Mouse (Mus musculus) urinary bladder, postnatal 36 days (tissue): ENCODE data around the gene B4galnt3.

ENCODE experiments used
- DNase-seq, 2 experiments: peaks; one replicate each; pipeline ENCODE4 v3.0.0; 2022; ENCODE audit warnings: low spot score in 2 of 2, mixed read lengths in 1 of 2

The B4galnt3 gene

DNA sequence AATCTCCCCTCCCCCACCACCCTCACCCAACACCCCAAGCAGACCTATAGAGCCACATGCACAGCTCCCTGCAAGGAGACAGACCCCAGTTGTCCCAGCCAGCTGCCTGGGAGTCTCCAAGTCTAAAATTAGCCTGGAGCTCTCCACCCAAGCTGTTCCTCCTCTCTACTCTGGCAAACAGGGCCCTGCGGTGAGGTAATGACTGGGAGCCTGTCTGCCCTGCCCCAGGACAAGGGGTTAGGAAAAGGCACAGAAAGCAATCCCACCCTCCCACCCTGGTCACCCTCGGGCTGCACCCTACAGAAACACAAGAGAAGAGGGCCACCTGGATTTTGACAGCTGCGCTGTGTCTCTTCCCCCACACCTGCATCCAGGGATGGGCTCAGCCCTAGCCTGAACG, 19.5 kb downstream of the B4galnt3 start:
- peak in 1 of 2 experiments; percentile 10 for DNase-seq

DNA sequence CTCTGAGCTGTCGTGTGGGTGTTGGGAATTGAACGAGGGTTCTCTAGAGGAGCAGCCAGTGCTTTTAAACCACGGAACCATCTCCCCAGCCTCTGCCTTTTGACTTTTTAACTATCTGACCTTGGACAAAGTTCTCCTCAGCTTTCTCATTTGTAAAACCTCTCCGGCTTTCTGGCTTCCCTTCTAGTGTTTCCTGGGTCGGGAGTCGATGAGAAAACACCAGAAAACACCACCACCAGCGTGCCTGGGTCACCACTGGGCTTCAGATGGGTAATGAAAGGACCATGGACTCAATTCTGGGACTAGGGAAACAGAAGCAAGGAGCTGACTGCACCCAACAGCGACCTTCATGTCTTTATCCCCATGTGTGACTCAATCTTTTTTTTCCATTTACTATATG, 20.2 kb downstream of the B4galnt3 start:
- no peak for DNase-seq

DNA sequence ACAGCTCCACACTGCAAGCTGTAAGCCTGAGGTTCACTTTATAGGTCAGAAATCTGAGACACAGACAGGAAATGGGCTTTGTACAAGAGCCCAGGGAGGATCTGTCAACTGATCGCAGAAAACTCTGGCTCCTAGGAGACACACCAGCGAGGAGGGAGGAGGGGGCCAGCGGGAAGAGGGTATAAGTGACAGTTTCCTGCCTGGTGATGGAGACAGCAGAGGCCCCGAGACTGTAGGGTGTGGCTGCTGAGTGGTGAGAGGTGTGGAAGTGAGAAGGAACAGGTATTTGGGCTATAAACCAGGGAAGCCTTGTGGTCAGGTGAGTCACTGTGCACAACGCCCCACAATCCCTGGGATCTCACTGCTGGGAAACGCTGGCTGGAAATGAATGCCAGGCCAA, 30.2 kb downstream of the B4galnt3 start:
- DNase-seq, result no peak

DNA sequence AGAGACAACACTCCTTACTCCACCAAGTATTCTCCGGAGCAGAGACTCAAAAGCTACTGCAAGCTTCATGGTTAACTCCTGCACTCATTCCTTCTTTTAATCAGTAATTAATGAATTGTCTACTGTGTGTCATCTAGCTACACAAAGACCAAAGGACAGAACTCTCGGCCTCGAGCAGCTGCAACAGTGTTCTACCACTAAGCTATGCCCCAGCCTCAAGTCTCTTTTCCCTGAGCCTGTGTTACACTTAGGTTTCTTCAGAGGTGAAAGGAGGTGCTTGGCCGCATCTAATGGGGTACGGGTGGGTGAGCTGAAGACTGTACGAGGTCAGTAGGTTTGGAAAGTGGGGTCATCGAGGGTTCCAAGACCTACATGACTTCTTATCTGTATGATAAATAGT, 30.8 kb downstream of the B4galnt3 start:
- no peak for DNase-seq

DNA sequence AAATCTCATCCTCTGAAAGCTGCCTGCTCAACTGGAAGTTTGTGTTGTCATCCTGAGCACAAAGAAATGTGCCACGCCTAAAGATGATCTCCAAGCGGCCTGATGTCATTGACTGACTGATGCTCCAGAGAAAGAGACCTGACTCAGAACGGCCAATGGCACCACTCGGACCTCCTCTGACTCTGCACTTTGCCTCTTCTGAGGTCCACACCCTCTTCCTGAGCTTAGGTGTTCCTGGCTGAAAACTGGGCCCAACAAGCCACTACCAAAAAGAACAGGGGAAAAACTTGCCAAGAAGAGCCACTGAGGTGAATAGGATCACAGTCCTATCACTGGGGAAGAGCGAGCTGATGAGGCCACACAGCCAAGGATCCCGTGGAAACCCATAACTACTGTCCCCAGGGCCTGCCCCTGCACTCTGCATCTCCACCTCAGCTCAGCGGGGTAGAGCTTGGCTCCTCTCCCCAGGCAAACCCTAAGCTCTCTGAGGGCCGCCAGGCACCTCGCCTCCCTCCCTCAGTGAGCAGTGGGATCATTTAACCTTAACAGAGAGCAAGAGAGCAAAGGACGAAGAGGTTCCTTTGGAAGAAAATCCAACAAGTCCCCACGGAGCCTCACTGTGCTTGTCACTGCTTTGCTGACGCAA, 31.4 kb downstream of the B4galnt3 start:
- no peak for DNase-seq

DNA sequence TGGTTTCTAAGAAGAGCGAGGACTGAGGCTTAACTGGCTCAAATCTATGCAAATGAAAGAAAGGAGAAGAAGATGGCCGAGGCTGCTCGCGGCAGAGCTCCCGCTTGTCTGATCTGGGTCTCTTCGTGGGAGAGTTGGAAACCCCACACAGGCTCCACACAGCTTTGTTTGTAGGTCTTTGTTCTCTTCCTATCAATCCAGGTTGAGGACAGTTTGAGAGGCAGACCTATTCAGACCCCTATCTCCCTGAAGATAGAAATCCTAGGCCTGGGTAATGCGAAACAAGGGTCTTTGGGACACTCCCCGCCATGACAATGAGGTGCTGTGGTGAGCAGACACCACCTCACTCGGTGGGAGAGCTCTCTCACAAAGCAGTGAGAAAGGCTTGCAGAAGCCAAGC, 34.9 kb downstream of the B4galnt3 start:
- DNase-seq, result no peak

DNA sequence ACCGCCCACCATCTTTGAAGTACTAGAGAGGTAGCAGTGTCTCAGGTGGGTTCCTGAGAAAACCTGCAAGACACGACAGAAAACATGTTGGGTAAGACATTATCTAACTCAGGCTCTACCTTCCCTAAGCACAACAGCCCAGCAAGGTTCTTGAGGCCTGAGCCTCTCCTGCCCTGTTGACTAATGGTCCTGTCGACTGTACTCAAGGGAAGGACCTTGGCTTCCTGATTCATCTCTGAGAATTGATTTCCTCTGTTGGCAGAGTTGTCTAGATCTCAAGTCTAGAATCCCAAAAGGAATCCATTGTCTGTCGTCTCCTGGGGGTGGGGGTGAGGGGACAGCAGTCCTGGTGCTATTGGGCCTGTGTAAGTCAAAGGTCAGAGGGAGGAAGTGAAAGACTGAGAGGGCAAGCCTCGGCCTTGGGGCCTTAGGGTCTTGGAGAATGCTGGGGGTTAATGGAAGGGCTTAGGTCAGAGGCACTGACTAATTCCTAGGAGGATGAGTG, 37.9 kb downstream of the B4galnt3 start:
- no peak for DNase-seq

DNA sequence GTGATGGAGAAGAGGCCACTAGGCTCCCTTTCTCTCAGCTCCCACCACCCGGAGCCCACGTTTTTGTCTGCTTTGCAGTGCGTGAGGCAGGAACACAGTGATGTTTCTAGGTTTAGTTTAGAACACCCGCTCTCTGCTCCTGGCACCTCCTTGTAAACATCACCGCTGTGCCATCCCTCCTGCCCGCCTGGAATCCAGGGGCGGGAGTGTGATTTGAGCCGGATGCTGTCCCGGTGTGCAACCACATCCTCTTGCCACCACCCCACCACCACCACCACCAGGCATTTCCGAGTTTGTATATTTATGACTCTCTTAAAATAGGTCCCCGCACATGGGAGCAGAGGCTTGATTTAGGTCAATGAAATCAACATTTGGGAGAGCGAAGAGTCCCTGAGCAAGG, 38.7 kb downstream of the B4galnt3 start:
- no peak for DNase-seq

DNA sequence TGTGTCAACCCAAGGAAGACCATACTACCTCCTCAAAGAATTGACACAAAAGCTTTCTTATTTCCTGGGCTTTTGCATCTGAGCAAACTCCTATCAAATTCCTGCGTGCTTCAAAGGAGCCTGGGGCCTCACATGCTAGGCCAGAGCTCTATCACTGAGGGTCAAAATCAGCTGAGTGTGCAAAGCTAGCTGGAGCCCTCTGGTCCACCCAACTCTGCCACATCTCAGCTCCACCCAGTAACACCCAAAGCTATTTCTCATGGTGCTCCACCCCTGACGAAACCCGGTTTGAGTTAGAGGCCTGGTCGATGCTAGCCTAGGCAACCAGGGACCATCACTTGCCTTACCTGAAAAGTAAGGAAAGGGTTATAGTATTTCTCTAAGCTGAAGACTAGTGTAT, 39.2 kb downstream of the B4galnt3 start:
- DNase-seq, result no peak

DNA sequence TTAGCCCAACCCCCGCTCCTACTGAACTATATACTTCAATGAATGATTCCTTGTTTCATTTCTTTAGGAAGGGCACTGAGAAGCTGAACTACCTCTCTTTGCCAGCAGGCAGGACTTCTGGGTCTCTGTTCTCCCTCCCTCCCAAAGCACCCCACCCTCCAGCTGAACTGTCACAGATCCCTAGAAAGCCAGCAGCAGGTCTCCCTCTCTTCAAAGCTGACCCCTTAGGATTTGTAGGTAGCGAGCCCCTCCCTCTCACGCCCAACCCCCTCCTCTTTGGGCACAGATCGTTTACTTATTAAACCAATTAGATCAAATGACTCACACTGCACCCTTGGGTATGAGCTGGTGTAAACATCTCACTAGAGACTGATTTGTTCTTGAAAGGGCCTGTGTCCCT, 39.7 kb downstream of the B4galnt3 start:
- no peak for DNase-seq

DNA sequence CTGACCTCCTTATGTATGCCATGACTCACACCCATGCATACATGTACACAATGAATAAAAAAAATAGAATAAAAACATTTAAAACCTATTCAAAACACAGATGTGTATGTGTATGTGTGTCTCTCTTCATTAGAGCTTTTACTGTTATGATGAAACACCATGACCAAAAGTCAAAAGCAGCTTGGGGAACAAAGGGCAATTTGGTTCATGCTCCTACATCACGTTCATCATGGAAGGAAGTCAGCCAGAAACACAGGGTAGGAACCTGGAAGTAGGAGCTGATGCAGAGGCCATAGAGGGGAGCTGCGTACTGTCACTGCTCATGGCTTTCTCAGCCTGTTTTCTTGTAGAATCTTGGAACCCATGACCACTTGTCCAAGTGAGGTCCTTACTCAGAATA, 41.6 kb downstream of the B4galnt3 start:
- DNase-seq, result no peak

DNA sequence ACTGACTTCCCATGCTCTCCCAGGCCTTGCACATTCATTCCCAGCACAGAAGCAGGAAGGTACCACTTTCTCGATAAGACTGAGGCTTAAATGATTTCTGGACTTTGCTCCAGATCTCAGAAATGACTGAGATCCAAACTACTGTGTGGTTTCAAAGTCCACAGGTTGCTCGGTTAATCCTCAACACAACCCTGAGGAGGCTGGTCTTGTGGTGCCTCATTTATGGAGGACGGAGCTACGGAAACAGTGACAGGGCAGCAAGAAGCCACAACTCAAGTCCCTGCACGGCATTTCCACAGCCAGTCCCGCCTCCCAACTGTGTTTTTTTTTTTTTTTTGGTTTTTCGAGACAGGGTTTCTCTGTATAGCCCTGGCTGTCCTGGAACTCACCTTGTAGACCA, 43.3 kb downstream of the B4galnt3 start:
- DNase-seq, result no peak

DNA sequence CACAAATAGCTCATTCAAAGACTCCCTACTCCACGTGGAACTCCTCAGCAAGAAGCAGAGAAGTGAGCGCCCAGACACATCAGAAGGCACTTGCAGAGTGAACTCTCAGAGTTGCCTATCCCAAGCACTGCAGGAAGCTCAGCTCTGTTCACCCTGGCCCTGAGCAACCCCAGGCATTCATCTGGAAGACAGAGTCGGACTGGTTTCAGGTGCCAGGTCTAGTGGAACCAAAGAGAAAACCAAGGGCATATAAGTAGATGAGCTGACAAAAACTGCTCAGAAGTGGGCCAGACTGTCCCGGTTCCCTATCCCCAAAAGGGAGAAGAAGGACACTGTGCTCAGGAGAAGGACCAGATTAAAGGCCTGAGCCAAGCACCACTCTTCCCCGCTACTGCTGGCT, 44.5 kb downstream of the B4galnt3 start:
- no peak for DNase-seq

DNA sequence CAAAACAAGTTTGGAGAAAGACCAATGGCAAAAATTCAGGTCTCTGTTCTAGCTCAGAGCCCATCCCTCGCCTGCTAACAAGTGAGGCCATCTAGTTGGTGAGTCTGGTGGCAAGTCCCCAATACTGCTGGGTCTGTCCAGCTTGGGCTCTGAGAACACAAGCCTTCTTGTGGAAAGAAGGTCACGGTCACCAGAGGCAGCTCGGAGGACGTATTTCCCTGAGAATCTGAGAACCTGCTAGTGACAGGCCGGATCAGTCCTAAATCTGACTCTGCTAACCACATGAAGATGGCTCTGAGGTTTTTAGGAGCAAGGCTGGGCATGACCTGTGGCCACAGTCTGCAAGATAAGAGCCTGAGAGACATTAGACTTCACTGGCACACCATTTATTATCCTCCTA, 47.7 kb downstream of the B4galnt3 start:
- no peak for DNase-seq

DNA sequence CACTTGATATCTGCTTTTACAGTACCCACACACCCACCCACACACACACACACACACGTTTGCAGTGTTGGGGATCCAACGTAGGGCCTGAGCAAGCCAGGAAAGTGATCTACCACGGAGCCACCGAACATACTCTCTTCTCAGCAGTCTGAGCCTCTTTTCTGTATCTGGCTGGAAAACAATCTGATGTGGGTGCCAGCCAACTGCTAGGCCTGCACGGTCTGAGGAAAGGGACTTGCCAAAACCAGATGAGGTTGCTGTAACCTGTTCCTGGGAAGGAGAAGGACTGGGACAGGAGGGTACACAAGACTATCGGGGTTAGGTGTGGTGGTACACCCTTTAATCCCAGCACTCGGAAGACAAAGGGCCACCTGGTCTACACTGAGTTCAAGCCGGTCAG, 51.1 kb downstream of the B4galnt3 start:
- no peak for DNase-seq

DNA sequence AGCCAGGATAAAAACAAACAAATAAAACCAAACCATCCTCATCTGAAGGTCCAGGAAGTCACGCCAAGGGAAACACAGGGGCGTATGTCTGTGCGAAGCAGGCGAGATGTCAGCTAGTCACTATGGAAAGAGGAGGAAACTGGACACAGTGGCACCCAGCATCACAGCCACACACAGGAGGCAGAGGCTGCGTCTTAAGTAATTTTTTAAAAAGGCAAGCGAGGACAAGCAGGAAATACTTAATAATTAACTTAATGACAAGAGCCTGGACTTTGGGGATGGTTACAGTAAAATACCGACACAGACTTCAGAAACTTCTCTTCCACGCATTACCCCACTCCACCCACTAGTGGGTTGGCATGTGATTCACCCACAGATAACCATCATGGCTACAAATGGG, 51.8 kb downstream of the B4galnt3 start:
- no peak for DNase-seq

DNA sequence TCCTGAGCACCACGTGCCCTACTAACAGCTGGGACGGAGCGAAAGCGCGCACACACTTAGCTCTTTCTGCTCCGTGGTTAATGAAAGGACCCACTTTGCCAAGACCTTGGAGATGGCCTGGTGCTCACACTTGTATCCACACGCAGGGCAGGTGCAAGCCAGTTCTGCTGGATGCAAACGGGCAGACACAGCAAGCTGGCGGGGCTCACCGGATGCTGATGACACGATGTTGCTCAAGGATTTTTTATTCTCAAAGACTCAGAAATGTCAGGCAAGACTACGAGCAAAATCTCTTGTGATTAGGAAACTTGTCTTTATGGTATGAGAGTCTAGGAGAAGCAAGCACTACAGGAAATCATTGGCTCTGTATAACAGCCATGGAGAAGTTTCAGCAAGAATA, 52.9 kb downstream of the B4galnt3 start:
- DNase-seq, result no peak

DNA sequence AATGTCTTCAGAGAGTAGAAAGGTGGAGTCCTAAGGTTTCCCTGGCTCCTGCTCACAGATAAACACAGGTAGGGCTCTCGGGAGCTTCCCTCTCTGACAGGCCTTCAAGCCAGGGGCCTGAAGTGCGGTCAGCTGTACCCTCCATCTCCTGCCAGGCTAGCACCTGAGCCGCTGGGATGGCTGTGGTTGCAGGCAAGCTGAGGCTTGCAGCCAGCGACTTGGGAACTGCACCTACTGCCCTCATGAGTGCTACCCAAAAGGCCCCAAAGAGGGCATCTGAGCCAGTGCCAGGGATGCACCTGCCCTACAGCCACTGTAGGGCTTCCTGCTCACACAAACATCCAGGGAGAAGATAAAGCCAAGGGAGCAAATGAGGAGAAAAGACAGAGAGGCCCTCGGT, 53.9 kb downstream of the B4galnt3 start:
- DNase-seq, result peak; percentile 41 to 46

DNA sequence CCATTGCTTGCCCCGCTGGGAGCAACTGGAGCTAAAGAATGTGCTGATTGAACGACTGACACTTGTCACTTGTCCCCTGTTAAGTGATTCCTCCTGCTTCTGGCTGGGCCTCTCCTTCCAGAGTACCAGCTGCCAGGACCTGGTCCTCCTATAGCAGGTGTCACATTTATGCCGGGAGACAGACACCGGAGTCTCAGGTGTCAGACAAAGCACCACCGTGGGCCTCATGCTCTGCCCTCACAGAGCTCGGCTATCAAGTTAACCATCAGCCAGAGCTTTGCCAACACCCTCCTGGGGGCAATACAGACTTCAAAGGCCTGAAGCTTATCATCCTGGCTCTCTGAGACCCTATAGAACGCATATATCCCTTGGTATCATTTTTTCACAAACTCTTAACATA, 58.5 kb downstream of the B4galnt3 start:
- DNase-seq, result no peak

DNA sequence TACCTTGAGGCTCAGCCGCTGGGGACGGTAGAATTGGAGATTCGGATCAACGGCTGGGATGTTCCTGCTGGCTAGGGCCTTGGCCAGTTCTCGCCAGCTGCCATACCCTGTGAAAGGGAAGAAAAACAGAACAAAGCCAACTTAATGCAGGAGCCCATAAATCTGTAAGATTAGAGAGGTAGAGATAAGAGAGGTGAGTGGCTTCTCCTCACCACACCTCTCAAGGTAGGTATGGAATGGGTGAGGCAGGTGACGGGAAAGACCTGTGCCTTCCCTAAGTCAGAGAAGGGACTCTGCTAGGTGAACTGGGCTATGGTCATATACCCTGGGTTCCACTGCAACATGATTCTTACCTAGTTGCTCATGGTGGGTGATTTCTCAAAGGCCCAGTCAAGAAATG, 61.5 kb downstream of the B4galnt3 start:
- DNase-seq, result no peak

DNA sequence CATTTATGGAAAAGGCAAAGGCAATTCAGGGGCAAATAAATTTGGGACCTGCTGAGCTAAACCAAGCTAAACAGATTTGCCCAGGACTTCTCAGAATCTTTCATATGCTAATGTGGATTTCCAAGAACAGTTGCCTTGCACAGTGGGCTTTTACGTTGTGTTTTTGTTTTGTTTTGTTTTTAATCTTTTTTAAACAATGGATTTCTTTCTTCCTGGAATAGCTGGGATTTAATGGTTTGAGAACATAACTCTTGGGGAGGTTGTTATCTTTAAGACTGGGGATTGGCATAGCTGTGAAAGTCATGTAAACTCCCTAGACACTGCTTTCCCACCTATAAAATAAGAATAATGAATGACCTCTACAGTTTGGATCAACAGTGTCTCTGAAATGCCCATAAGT, 63.9 kb downstream of the B4galnt3 start:
- DNase-seq, result no peak

DNA sequence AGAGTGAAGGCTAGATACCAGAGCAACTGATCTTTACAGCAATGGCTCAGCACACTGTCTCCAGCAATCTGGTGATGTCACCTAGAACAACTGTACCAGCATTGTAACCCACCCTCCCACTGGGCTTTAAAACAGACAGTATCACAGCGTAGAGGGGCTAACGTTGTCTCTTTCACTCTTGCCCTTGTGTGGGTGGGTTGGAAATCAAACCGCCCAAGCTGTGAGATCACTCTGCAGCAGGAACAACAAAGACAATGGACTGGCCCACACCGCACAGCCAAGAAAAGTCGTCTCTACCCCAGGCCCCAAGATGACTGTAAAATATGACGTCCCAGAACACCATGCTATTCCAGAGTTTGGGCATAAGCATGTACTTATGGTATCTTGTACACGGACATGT, 64.6 kb downstream of the B4galnt3 start:
- no peak for DNase-seq

DNA sequence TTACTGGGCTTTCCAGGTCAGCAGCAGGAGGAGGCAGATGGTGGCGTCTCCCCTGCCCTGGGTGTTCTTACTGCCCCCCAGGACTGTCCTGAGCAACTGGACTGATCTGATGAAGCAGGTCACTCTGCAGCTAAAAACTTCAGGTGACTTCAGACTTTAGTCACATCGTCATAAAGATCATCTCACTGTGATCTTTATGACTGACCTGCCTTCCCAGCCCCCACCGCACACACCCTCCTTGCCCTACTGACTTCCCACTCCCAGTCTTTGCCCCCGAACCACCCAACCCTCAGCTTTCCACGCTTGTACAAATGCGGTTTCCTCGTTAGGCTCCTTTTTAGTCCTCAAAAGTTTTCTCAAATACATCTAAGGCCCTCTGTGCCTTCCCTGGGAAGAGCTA, 67.3 kb downstream of the B4galnt3 start:
- no peak for DNase-seq

DNA sequence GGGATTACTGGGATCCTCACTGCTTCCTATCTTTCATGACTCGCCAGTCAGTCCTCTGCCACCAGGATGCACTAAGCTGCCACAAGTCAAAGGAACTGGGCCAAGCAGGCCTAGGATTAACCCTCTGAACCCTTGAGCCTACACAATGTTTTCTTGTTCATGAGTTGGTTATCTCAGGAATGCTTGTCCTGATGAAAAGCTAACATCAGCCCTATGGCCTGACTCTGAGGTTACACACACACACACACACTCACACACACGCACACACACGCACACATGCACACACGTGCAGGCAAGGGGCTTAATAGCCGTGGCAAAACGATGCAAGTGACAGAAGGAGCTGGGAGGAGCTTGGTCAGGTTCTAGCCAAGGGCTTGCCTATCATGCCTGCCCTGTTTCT, 69.0 kb downstream of the B4galnt3 start:
- no peak for DNase-seq
